Mouse (Mus musculus): Measurements from ENCODE around the gene Lrrc56. TPM values are rescaled to one million over a fixed set of nuclear protein-coding genes. Genes with fewer than 3 reads are reported as not detected.
A peak's percentile ranks its signal among the peaks of the same experiment; 100 is the strongest.

Lrrc56 gene
- total RNA-seq, 2 experiments from 2014 or later = 2.2 to 2.4 TPM

GRCm38 (mm10) chr7:141215101-141215879 is 21.3 kb downstream of the Lrrc56 start, which contains the start of gene Rassf7:
Gene Rassf7, plus strand, starts transcription at chr7:141215860.
- intact Hi-C loops (cut with DNase I; ENCODE audit: low total_unique reads) = no loop called here
- DNase-seq = peak; percentile 85

GRCm38 (mm10) chr7:141215880-141216733 is 22.1 kb downstream of the Lrrc56 start:
- DNase-seq = peak; percentile 28
- intact Hi-C loops (cut with DNase I; ENCODE audit: low total_unique reads) = no loop called here

GRCm38 (mm10) chr7:141216894-141217293 is 22.9 kb downstream of the Lrrc56 start:
- intact Hi-C loops (cut with DNase I; ENCODE audit: low total_unique reads) = no loop called here
- DNase-seq = no peak

DNA sequence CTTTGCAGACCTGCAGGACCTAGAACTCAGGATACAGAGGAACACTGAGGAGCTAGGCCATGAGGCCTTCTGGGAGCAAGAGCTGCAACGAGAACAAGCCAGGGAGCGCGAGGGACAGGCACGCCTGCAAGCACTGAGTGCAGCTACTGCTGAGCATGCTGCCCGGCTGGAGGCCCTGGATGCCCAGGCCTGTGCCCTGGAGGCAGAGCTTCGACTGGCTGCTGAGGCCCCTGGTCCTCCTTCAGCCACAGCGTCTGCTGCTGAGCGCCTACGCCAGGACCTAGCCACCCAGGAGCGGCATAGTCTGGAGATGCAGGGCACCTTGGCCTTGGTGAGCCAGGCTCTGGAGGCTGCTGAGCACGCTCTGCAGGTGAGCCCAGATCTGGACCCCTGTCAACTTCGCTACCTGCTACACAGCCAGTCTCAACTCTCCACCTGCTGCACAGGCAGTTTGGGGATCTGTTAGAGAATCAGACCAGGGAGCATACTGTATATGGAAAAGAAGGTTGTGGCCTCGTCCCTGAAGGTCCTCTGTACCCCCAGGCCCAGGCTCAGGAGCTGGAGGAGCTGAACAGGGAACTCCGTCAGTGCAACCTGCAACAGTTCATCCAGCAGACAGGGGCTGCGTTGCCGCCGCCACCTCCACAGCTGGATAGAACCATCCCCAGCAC is 23.5 kb downstream of the Lrrc56 start:
- DNase-seq = no peak
- intact Hi-C loops (cut with DNase I; ENCODE audit: low total_unique reads) = no loop called here

DNA sequence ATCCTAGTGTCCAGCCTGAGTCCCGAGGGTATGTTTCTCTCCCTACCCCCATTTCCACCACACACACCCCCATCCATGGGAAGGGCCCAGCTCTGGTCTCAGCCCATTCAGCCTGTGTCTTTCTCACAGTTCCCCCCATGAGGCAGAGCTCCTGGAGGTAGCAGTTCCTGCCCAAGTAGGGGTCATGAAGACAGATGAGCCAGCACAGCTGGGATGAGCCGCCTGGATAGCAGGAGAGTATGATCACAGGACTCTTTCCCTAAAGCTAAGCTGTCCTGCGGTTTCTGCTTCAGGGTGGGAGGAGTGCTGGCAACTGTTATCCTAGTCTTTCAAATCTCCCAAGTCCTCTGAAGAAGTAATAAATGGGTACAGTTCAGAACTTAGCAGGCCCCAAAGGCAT is 24.2 kb downstream of the Lrrc56 start:
- no peak for DNase-seq
- intact Hi-C loops (cut with DNase I; ENCODE audit: low total_unique reads) = no loop called here

DNA sequence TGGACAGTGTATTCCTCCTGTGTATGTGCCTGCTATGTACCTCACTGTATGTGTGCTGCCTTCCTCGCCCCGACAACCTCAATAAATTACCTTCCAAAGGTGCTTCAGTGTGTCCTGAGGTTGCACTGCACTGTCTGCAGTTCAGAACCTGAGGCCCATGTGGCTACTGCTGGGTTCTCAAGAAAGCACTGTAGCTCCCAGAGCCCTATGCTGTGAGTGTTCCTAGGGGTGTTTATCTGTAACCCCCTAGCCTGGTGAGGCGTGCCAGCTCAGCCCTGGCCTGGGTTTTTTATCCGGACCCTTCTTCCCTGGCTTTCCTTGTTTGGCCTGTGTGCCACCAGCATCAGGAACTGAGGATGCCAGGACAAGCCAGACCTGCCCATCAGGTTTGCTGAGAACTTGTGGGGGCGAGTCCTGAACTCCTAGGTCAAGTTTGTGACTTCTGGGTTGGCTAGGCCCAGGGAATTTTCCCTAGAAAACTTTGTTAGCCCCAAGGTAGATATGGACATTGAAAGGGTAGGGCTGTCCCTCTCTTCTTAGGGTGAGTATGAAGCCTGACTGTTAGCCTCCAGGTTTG is 24.7 kb downstream of the Lrrc56 start:
- intact Hi-C loops (cut with DNase I; ENCODE audit: low total_unique reads) = no loop called here
- no peak for DNase-seq

- DNase-seq = no peak
- intact Hi-C loops (cut with DNase I; ENCODE audit: low total_unique reads) = no loop called here
These were observed 25.7 kb downstream of the Lrrc56 start for GRCm38 (mm10) chr7:141219558-141220099.

- DNase-seq = no peak
- intact Hi-C loops (cut with DNase I; ENCODE audit: low total_unique reads) = no loop called here
These were observed 26.4 kb downstream of the Lrrc56 start for GRCm38 (mm10) chr7:141220377-141220776.

- DNase-seq = peak; percentile 97
- intact Hi-C loops (cut with DNase I; ENCODE audit: low total_unique reads) = no loop called here
These were observed 27.5 kb downstream of the Lrrc56 start for GRCm38 (mm10) chr7:141221249-141222125.

DNA sequence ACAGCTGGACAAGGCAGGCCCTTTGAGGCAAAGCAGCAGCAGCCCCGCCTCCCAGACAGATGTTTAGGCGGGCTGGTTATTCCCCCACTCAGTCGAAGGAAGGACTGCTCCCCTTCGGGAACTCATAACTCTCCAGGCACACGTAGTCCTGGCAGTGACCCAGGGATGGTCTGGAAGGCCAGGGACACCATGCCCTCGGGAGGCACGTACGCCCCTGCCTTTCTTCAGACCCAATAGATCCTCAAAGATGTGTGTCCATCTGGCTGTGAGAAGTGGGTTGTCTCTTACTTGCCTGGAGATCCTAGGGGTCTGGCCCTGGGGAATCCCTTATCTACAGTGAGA is 28.1 kb downstream of the Lrrc56 start:
- intact Hi-C loops (cut with DNase I; ENCODE audit: low total_unique reads) = no loop called here
- DNase-seq = no peak

GRCm38 (mm10) chr7:141222696-141223215 is 28.8 kb downstream of the Lrrc56 start:
- no peak for DNase-seq
- intact Hi-C loops (cut with DNase I; ENCODE audit: low total_unique reads) = no loop called here

DNA sequence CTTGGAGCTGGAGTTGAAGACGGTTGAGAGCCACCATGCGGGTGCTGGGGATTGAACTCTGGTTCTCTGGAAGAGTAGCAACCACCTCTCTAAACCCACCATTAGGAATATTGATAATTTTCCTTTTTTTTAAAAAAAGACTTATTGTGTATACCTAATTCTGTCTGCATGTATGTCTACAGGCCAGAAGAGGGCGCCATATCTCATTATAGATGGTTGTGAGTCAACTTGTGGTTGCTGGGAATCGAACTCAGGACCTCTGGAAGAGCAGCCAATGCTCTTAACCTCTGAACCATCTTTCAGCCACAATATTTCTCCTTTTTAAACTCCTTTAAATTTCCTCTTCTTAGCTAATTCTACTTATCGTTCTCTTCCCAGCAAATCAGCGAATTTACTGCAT is 32.6 kb downstream of the Lrrc56 start:
- intact Hi-C loops (cut with DNase I; ENCODE audit: low total_unique reads) = no loop called here
- no peak for DNase-seq

DNA sequence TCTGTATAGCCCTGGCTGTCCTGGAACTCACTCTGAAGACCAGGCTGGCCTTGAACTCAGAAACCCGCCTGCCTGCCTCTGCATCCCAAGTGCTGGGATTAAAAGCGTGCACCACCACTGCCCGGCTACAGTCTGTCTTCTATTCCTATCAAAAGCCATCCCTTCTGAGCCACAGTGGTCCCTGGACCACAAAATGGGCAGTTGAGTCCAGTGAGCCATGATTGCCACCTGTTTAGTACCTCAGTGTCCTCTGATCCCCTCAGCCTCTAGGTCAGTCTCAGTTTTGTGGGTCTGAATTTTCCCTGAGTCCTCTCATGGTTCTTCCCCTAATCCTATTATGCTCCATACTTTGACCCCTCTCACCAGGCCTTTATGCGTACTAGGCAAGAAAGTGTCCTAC is 33.8 kb downstream of the Lrrc56 start:
- intact Hi-C loops (cut with DNase I; ENCODE audit: low total_unique reads) = no loop called here
- no peak for DNase-seq

DNA sequence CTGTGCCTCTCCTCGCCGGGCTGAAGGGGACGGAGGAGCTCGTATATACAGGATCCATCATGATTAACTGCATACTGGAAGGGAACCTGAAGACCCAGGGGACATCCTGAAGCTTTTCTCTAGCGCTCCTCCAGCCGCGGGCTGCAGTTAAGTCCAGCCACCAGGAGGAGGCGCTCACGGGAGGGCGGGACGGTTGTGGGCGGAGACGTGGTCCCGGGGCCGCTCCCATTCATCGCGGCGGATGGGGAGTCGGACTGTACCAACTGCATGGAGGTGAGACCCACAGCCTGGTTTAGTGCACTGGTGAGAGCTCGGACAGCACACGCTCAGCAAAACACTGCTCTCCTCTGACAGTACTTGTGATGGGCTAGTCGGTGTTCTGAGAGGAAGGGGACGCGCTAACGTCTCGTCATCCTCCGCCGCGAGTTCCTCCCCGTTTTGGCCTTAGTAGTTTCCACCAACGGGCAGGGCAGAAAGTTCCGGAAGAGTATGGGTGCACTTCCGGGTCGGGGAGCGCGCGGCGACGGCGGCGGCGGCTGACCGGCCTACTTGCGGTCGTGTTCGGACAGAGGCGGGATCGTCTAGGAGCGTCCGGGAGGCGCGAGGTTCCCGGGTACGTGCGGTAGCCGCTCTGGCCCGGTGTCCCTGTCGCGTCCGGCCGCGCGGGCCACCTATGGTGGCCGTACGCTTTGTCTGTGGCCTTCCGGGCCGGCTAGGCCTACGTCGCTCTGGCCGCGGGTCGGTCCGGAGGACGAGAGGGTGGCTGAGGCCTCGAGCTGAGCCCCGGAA is 34.5 kb downstream of the Lrrc56 start, which contains the start of gene Phrf1:
TSS of gene Phrf1 (plus strand) at position 506 of the 789 bp plus-strand sequence.
- DNase-seq = peak; percentile 91
- intact Hi-C loops (cut with DNase I; ENCODE audit: low total_unique reads) = no loop called here

DNA sequence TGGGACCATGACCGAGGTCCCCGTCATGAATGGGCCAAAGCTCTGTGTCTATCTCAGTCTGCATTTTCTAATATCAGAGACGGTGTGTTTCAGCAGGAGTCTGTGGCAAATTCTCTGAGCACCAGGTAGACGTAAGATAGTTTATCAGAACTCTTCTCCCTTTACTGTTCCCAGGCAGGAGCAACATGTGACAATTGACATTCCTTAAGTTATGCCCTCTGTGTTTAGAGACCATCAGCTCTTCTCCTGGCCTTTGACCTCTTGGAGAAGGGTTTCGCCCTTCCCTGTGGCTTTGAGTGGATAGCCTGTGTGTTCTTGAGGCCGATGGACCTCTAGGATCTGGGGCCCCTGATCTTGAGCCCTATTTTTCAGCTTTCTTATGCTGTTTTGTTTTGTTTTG is 35.7 kb downstream of the Lrrc56 start:
- DNase-seq = no peak
- intact Hi-C loops (cut with DNase I; ENCODE audit: low total_unique reads) = no loop called here

DNA sequence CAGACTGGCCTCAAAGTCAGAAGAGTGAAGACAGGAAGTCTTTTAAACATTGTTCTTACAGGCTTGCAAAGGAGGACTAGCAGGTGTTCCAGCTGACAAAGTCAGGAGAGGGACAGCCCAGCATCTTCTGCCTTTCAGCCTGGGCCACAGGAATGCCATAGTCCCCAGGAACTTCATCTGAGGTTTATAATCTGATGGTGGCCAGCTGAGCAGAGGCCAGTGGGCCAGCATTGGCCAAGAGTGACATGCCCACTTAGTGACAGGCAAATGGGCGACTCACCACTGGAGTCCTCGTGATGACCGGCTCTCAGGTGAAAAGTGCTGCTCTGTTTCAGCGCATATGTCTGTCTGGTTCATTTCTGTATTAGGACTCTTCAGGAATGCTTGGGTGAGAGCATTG is 36.6 kb downstream of the Lrrc56 start:
- no peak for DNase-seq
- intact Hi-C loops (cut with DNase I; ENCODE audit: low total_unique reads) = no loop called here

DNA sequence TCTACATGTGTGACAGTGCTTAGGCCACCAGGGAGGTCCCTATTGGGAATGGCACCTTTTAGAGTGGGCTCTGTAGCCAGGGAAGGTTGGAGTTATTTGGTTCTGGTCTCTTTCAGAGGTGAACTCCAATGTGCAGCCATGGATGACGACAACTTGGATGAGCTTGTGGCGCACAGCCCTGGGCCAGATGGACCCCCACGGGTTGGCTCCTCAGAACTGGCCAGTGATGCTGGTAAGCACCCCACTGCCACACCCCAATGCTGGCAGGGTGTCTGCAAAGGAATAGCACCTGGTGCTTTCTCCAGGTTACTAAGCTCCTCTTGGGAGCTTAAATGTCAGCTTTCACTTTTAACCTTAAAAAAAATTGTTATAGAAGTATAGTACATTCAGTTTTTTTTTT is 37.2 kb downstream of the Lrrc56 start:
- intact Hi-C loops (cut with DNase I; ENCODE audit: low total_unique reads) = no loop called here

GRCm38 (mm10) chr7:141231551-141231950 is 37.6 kb downstream of the Lrrc56 start:
- no peak for DNase-seq
- intact Hi-C loops (cut with DNase I; ENCODE audit: low total_unique reads) = no loop called here

More for the DNA sequence above, 37.2 kb downstream of the Lrrc56 start:
- no peak for DNase-seq

All from gastrocnemius, postnatal 14 days (tissue).